Mouse (Mus musculus) adrenal gland (tissue): ENCODE measurements around the gene Gm26602.

Experiments used
- intact Hi-C: fragments of 180-260 bp; cut with DNase I; formaldehyde crosslinking; loops from one replicate; pipeline ENCODE4 v1.15.1; 2025

The Gm26602 gene

DNA sequence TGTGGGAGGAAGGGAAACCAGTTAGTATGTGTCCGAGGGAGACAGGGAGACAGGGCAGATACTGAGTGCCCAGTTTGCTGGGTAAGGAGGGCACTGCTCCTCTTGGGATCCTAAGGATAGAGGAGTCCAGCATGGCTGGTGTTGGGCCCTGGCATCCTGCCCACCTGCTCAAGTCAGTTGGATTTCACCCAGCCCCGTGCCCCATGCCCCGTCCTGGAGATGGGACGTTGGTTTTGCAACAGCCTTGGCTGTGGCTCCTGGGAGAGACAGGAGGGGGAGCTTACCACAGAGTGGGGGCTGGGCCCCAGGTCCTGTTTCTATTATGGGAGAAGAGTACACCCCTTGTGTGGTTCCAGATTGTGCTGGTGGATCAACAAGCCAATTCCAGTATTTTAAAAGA is 26.2 kb upstream of the Gm26602 start:
- intact Hi-C loops = loop anchor here (5.0 kb wide), 2 partner anchors 38 to 52 kb away; partner anchors contain the start of gene R3hdm4

GRCm38 (mm10) chr10:79884938-79885337 is 25.7 kb upstream of the Gm26602 start:
- intact Hi-C loops = loop anchor here (5.0 kb wide), 2 partner anchors 37 to 53 kb away; partner anchors contain the start of gene R3hdm4

GRCm38 (mm10) chr10:79886054-79886453 is 24.6 kb upstream of the Gm26602 start, which contains the start of gene Elane:
Elane (plus strand) TSS chr10:79886247.
- intact Hi-C loops = no loop called here

- intact Hi-C loops = no loop called here
Measured at GRCm38 (mm10) chr10:79886611-79887010, 24.0 kb upstream of the Gm26602 start.

GRCm38 (mm10) chr10:79889386-79889785 is 21.3 kb upstream of the Gm26602 start:
- intact Hi-C loops = no loop called here

- intact Hi-C loops = loop anchor here (5.0 kb wide), 1 partner anchor 67 kb away; no protein-coding TSS in a partner anchor
Measured at GRCm38 (mm10) chr10:79890670-79891069, 20.0 kb upstream of the Gm26602 start, which contains the start of gene Cfd. Cfd (plus strand) TSS chr10:79890853.

DNA sequence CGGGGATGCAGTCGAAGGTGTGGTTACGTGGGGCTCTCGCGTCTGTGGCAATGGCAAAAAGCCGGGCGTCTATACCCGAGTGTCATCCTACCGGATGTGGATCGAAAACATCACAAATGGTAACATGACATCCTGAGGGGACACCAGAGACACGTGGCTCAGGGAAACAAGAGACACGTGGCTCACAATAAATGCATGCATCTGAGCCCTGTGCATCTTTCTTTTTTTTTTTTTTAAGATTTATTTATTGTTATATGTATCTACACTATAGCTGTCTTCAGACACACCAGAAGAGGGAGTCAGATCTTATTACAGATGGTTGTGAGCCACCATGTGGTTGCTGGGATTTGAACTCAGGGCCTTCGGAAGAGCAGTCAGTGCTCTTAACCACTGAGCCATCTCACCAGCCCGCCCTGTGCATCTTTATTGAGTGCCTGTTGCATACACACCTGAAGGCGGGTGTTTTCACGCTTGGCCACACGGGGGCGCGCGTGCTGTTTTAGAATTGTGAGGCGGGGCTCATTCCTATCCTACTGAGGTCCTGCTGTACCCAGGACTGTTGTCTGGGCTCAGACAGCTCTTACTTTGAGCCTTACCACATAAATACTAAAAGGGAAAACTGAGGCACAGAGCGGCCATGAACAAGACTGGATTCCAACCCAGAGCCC is 18.1 kb upstream of the Gm26602 start:
- intact Hi-C loops = loop anchor here (5.0 kb wide), 1 partner anchor 65 kb away; no protein-coding TSS in a partner anchor

- intact Hi-C loops = no loop called here
Measured at GRCm38 (mm10) chr10:79896306-79896705, 14.3 kb upstream of the Gm26602 start.

DNA sequence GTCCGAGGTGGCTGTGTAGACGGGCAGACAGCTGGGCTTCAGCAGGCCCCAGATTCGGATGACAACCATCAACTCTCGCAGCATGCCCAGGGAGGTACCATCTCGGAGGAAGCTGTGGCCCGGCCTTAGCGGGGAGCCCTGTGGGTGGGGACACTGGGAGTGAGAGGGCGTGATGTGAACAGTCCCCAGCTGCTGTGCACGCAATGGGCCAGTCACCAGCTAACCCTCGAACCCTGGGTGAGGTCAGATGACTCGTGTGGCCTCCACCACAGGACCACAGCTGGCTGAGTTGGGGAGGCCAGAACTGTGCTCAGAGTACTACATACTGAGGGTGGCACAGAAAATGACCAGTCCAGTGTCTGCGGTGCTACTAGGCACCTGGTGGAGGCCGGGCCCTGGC is 13.8 kb upstream of the Gm26602 start:
- intact Hi-C loops = no loop called here

DNA sequence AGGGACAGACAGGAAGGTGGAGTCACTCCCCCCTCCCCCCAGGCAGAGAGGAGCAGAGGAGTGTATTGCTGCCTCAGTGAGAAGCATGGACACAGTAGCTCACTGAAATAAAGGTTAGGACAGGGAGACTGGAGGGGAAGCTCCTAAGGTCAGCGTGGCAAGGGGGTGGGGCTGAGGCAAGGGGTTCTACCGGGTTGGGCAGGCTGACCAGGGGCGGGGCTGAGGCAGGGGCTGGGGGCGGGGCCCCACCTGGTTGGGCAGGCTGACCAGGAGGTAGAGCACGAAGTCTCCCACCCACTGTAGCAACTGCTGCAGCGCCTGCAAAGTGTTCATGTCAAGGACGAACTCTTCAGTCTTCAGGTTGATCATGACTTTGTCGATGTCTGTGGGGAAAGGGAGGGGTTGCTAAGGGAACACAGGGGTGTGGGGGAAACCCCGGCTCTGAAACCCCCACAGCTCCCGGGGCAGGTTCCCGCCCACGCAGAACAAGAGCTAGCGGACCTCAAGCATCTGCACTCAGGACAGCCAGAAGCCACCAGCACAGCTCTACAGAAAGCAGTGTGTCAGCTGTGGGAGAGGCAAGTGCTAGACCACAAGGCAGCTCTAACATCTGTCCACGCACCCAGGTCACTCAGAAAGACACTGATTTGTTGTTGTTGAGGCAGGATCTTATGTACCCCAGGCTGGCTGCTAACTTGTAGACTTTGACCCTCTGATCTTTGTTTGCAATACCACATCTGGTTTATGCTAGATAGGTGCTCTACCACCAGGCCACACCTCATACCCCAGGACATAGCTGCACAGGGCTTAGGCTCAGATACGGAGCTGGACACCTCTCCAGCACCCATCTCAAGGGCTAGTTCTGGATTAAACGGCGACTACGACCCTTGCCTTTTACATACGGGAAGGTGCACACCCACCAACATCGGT is 13.1 kb upstream of the Gm26602 start:
- intact Hi-C loops = no loop called here

DNA sequence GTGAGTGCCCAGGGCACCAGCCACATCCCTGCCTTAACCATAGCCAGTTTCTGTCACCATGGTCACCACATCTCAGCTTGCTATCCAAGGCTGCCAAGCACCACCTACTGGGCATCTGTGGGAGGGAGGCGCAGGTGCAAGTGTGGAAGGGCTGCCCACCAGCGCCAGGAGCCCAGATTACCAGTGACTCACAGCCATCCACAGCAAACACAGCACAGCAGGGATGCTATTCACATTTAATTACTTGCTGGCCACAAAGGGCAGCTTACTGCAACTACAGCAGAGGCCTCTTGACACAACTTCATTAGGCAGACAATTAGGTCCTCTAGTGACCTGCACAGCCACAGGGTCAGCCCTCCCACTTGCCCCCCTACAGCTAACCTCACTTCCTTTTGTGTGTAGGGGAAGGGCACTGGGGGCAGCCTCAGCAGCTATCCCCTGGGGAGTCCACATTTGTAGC is 9.7 kb upstream of the Gm26602 start:
- intact Hi-C loops = no loop called here

GRCm38 (mm10) chr10:79906712-79907111 is 3.9 kb upstream of the Gm26602 start:
- intact Hi-C loops = no loop called here

GRCm38 (mm10) chr10:79907415-79907814 is 3.2 kb upstream of the Gm26602 start:
- intact Hi-C loops = no loop called here

- intact Hi-C loops = no loop called here
Measured at GRCm38 (mm10) chr10:79908167-79909091, 2.2 kb upstream of the Gm26602 start, which contains the start of gene Med16. Med16 (minus strand) TSS chr10:79908923.

DNA sequence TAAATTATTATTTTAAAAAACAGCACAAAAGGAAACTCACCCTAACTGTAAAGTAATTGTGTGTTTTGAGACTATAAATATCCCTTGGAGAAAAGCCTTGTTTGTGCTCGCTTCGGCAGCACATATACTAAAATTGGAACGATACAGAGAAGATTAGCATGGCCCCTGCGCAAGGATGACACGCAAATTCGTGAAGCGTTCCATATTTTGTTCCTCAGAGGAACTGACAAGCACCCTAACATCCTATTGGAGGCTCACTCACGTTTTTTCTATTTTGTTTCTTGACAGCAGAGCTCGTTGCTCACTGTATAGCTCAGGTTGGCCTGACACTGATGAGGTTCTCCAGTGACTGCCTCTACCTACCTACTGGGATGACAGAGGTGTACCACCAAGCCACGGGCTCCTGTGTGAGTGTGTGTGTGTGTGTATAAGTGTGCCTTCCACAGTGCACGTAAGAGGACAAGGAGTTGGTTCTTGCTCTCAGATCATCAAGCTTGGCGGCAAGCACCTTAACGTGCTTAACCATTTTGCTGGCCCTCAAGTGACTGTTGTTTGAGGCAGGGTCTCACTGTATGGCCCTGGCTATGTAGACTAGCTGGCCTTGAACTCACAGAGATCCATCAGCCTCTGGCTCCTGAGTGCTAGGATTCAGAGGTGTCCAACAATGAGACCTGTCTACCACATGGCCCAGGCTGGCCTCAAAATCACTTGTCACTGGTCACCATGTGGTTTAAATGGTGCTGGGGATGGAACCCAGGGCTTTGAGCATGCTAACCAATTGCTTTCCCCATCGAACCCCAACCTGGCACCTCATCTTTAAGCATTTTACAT is 1.3 kb upstream of the Gm26602 start:
- intact Hi-C loops = no loop called here

DNA sequence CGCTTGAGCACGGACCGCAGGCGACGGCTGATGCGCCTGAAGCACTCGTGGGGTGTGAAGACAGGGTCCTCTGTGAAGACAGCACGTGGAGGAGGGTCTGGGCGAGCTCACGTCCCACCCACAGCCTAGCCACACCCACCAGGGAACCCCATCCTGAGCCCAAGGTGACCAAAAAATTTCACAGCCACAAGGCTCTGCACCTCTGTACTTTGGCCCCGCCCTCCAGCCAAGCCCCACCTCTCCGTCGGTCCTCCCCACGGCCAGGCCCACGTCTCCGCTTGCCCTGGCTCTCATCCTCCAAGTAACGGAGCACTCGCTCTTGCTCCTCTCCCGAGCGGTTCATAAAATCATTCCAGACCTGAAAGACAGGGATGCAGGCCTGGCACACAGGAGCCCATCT is 1.8 kb downstream of the Gm26602 start:
- intact Hi-C loops = no loop called here

DNA sequence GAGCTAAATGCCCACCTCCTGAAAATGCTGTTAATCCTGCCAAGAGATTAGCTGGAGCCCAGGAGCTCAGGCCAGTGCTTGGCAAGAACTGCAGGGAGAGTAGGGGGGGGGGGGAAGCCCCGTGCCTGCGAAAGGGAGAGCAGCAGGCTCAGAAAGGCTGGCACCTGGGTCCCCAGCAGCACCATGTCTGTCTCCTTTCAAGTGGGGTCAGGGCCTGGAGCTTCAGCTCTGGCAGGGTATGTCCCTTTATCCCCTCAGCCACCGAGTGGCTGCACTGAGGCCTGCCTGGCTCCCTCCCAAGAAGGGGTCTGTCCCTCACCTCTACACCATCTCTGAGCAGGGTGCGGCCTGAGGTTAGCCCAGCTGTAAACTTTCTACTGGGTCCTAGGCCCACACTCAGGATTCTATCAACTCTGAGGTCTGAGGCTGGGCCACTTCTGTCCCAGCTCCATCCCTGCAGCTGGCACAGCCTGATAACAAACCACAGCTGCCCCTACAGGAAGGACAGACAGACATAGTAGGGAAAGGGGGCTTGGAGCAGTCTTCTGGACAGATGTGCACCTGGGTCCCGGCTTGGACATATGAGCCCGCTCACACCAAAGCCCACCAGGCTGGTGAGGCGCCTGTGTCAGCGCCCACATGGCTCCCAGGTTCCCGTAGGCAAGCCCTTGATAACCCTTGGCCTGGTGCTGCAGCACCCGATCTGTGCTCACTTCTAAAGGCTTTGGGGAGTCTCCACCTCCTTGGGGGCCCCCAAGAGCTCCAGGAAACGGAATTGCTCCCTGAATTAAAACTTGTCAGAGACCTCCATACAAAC is 3.7 kb downstream of the Gm26602 start:
- intact Hi-C loops = no loop called here

GRCm38 (mm10) chr10:79914948-79915596 is 4.4 kb downstream of the Gm26602 start:
- intact Hi-C loops = no loop called here
